Mouse (Mus musculus) cerebellum, adult 9-11 months (tissue): Measurements from ENCODE around the gene Vmn1r90.
"Not testable (repeated sequence)": the region's sequence is repeated elsewhere in the genome, so short reads cannot be mapped to it uniquely, and the experiment has no call there.

Experiments
- DNase-seq: peaks from one replicate; pipeline ENCODE4 v3.0.0; 2022

Vmn1r90 gene

DNA sequence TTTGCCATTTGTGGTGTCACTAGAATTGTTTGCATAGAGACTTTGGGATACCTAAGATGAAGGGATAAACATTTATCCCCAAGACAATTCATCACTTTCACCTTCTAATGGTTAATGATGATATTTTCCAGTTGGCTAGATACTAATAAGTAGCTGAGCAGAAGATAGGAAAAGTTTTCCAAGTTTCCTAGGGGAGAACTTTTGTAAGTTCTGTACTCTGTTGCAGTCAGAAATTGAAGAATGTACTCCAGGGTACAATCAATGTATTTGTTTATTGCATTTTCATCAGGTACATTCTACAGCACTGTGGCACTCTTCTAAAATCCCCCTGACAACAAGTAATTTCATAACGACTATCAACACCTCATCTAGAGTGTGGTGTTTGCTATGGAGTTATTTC, at the start of gene Vmn1r90:
Gene Vmn1r90, minus strand, starts transcription at position 101 of the 400 bp plus-strand sequence.
- no peak for DNase-seq

DNA sequence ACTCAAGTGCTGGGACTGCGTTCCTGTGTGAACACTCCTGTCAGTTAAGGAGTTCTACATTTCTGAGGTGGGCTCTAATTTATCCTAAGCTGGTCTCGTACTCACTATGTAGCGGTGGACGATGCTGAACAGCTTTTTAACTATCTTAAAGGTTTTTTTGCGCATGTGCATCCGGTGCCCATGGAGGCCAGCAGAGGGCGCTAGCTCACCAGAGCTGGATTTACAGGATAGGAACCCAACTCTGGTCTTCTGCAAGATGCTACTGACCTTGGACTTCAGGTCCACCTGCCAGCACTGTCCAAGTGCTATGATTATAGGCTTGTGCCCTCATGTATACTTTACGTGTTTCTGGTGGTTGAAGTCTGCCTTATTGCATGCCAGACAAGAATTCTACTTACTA, 29.7 kb upstream of the Vmn1r90 start:
- DNase-seq: not testable (repeated sequence)

DNA sequence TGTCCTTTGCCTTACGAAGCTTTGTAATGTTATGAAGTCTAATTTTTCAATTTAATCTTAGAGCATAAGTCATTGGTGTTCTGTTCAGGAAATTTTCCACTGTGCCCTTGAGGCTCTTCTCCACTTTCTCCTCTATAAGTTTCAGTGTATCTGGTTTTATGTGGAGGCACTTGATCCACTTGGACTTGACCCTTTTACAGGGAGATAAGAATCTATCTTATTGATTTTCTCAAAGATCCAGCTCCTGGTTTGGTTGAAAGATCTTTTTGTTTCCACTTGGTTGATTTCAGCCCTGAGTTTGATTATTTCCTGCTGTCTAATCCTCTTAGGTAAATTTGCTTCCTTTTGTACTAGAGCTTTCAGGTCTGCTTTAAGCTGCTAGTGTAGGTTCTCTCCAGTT, 11.0 kb downstream of the Vmn1r90 start:
- DNase-seq: no peak

DNA sequence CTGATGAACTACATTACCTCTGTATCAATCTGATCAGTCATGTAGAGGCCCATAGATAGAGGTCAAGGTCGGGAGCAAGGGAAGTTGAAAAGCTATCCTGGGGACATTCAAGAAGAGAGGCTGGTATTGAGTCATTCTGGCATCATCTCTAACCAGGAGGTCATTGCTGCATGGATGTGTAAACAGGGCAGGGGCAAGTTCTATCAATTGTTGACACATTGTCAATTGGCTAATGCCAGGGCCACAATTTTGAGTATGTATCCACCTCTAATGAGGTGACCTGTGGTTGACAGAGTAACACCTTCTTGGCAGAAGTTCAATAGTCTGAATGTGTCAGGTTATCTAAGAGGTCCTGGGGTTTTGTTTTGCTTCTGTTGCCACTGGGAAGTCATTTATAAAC, 38.0 kb downstream of the Vmn1r90 start:
- DNase-seq: no peak

DNA sequence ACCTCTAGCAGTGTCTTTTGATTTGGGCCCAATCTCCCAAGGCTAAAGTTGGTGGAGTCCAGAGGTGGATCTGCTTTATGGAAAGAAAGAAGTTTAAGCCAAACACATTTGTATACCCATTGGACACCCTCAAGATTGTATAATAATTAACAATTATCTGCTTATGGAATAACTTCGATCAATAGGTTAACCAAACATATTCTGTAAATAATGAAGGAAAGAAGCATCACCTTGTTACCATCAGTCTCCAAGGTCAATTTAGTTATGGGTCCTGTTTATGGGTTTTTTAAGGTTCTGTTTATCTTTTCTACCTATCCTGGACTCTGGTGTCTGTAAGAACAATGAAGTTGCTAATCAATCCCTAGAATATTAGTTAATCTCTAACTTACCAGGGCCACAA, 40.7 kb downstream of the Vmn1r90 start:
- no peak for DNase-seq

DNA sequence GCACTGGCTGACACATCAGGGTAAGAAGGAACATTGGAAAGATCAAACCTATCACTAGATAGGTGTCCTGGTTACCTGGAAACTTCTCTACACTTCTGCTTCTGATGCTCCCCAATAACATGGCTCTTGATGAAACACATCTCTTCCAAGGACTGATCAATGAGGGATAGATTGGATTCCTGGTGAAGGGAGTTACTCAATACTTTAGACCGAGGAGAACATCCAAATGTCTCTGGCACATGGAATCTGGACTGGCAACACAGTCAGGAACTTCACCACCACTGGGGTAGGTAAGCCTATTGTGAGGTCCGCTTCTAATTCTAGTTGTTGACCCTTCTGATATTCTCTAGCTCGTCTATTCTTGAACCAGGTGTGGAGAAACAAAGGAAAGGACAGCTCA, 45.0 kb downstream of the Vmn1r90 start:
- DNase-seq: no peak
